Mouse (Mus musculus) myocyte (in vitro differentiated cells): ENCODE measurements at regions not wholly inside any gene's neighbourhood (a gene's known extent, or its start where the extent isn't known, plus 50 kb on each side); places are given as distances from the start of the nearest gene placed in this dataset.

Experiments used
- H3K27me3 ChIP-seq: one replicate; pipeline ENCODE4 v1.6.1; 2011; ENCODE audit not compliant: control insufficient read depth, insufficient read depth, insufficient read length
- H3K36me3 ChIP-seq: one replicate; pipeline ENCODE4 v1.6.1; 2011; ENCODE audit not compliant: control insufficient read depth, insufficient read depth
- H3K4me2 ChIP-seq: one replicate; pipeline ENCODE4 v1.6.1; 2011; ENCODE audit warnings: low read depth, control low read depth
- H3K4me3 ChIP-seq: one replicate; pipeline ENCODE4 v1.5.1; 2011; ENCODE audit warnings: mild to moderate bottlenecking, control low read depth, moderate library complexity
- H3K79me2 ChIP-seq: one replicate; pipeline ENCODE4 v1.6.1; 2011; ENCODE audit not compliant: control insufficient read depth, insufficient read depth
- H3ac ChIP-seq: one replicate; pipeline ENCODE4 v1.6.1; 2011; ENCODE audit not compliant: control insufficient read depth, insufficient read length
- CEBPB ChIP-seq: IDR thresholded peaks from 2 replicates; pipeline ENCODE4 v1.6.1; 2011; ENCODE audit warnings: mild to moderate bottlenecking, moderate library complexity; ENCODE audit not compliant: poor library complexity, insufficient read depth, severe bottlenecking
- E2F4 ChIP-seq: IDR thresholded peaks from one replicate; pipeline ENCODE4 v1.6.1; 2011; ENCODE audit warnings: mild to moderate bottlenecking, control low read depth, moderate library complexity; ENCODE audit not compliant: insufficient read depth
- MAX ChIP-seq: IDR thresholded peaks from one replicate; pipeline ENCODE4 v1.6.1; 2011; ENCODE audit warnings: low read depth, mild to moderate bottlenecking, control low read depth
- MYOG ChIP-seq, 3 experiments: IDR thresholded peaks; one replicate each; pipeline ENCODE4 v1.6.1; 2011; ENCODE audit warnings: control low read depth in 2 of 3, low read depth in 2 of 3, mild to moderate bottlenecking in 2 of 3; ENCODE audit not compliant: insufficient read length in 2 of 3, control insufficient read depth in 1 of 3, insufficient read depth in 1 of 3
- REST ChIP-seq: IDR thresholded peaks from one replicate; pipeline ENCODE4 v1.6.1; 2011; ENCODE audit warnings: mild to moderate bottlenecking, control low read depth, moderate library complexity; ENCODE audit not compliant: insufficient read depth, insufficient read length
- TCF3 ChIP-seq: IDR thresholded peaks from one replicate; pipeline ENCODE4 v1.6.1; 2011; ENCODE audit warnings: low read depth, control low read depth; ENCODE audit not compliant: insufficient read length

DNA sequence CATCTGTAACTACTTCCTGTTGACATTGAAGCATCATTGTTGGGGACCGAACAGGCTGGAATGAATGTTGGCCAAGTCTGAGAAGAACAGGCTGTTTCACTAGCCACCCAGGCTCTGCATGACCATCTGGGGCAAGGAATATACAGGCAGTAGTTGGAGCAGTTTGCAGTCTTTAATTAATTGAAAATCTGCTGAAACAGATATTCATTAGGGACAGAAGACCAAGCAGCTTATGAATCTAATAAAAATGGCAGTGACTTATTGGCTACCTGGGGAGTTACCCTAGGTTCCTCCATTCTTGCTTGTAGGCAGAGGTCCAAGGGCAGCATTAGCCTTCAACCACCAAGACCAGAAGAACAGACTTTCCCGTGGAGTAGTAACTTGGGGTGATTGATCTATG lies 1262.2 kb downstream of the Dnajb9 start:
- no peak overlapping the region for H3ac ChIP-seq
- H3K4me3 ChIP-seq, result no peak overlapping the region
- no peaks in the 10 kb centered on the region for H3K79me2 ChIP-seq
- H3K4me2 ChIP-seq, result no peak overlapping the region
- no peaks in the 10 kb centered on the region for H3K36me3 ChIP-seq
- TF ChIP-seq TCF3 (no peak), CEBPB (no peak), E2F4 (no peak), MYOG (IDR thresholded peaks at IDR 0.05; ENCODE audit: control insufficient read depth in 1 of 3, insufficient read depth in 1 of 3, insufficient read length in 2 of 3, low read depth in 2 of 3) (no peak), MAX (no peak)
- no peaks in the 10 kb centered on the region for H3K27me3 ChIP-seq

GRCm38 (mm10) chr12:42914374-42914773 lies 1295.8 kb downstream of the Dnajb9 start:
- Histone ChIP-seq H3K27me3 (no peaks in the 10 kb centered on the region), H3K4me2 (no peak overlapping the region), H3K4me3 (no peak overlapping the region), H3K36me3 (no peaks in the 10 kb centered on the region), H3ac (no peak overlapping the region), H3K79me2 (no peaks in the 10 kb centered on the region)
- TF ChIP-seq TCF3, result no peak
- no peak for TF ChIP-seq REST
